Mouse (Mus musculus) brain, embryonic 14.5 days (tissue): ENCODE data around the gene Tmed4.

Experiments
- CTCF ChIP-seq: fragments of 200-500 bp; IDR thresholded peaks from 2 replicates; pipeline ENCODE4 v1.5.1; 2012; ENCODE audit warnings: inconsistent platforms, mild to moderate bottlenecking, moderate library complexity, borderline replicate concordance; ENCODE audit not compliant: insufficient read depth, insufficient read length; ENCODE audit errors: extremely low read depth
- POLR2A ChIP-seq: fragments of 200-500 bp; IDR thresholded peaks from 2 replicates; pipeline ENCODE4 v1.6.1; 2012; ENCODE audit warnings: mild to moderate bottlenecking, inconsistent platforms, borderline replicate concordance; ENCODE audit not compliant: poor library complexity, insufficient read depth, insufficient read length, severe bottlenecking; ENCODE audit errors: extremely low read depth

DNA sequence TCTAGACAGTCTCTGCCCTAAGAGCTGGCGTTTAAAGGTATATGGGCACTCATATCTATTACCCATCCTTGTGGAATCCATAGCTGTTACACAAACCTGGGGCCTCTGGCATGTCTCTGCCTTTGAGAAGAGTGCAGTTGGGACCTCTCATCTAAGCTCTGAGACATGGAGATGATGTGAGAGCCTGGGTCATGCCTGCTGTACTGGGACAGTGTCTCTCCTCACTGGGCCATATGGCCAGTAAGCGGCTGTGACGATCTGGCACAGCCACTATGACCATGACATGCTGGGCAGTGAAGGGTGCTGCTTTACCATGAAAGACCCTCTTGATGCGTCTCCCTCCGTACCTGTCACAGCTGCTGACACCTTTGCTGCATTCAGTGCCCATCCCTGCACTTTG, 22.4 kb downstream of the Tmed4 start:
- TF ChIP-seq CTCF (no peak), POLR2A (no peak)
